Mouse (Mus musculus) brain, embryonic 14.5 days (tissue): ENCODE measurements around the gene Plcd3.

Experiments used
- CTCF ChIP-seq: fragments of 200-500 bp; IDR thresholded peaks from 2 replicates; pipeline ENCODE4 v1.5.1; 2012; ENCODE audit warnings: inconsistent platforms, mild to moderate bottlenecking, moderate library complexity, borderline replicate concordance; ENCODE audit not compliant: insufficient read depth, insufficient read length; ENCODE audit errors: extremely low read depth
- POLR2A ChIP-seq: fragments of 200-500 bp; IDR thresholded peaks from 2 replicates; pipeline ENCODE4 v1.6.1; 2012; ENCODE audit warnings: mild to moderate bottlenecking, inconsistent platforms, borderline replicate concordance; ENCODE audit not compliant: poor library complexity, insufficient read depth, insufficient read length, severe bottlenecking; ENCODE audit errors: extremely low read depth

DNA sequence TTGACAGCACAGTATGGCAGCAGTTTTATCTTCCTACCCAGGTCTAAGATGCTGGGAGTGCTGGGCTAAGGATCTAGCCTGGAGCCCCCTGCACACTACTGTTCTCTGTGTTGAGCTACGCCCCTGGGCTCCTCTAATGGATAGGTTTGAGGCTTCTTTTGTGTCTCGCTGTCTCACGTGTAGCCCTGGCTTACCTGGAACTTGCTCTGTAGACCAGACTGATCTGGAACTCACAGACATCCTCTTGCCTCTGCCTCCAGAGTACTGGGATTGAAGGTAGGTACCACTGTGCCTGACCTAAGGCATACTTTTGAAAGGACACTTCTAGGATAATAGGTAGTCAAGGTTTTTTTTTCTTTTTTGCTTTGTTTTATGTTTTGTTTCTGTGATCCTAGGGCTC is 57.5 kb downstream of the Plcd3 start:
- no peak for TF ChIP-seq CTCF
- TF ChIP-seq POLR2A: no peak
